Mouse (Mus musculus): ENCODE measurements around the gene Dpf3.

GRCm38 (mm10) chr12:83471760-83472159 is 15.8 kb downstream of the Dpf3 start:
- TF ChIP-seq POLR2A (IDR thresholded peaks at IDR 0.05; ENCODE audit: borderline replicate concordance, insufficient read depth, low read length) (no peak), CTCF (IDR thresholded peaks at IDR 0.05; ENCODE audit: borderline replicate concordance, insufficient read depth, low read depth, low read length) (no peak)

Measured in cerebellum, adult 2 months (tissue).